Mouse (Mus musculus): ENCODE data around the gene Gbp2.
A peak's percentile ranks its signal among the peaks of the same experiment; 100 is the strongest.
"Not testable (repeated sequence)": the region's sequence is repeated elsewhere in the genome, so short reads cannot be mapped to it uniquely, and the experiment has no call there.

The Gbp2 gene

GRCm38 (mm10) chr3:142620111-142620955, at the start of gene Gbp2:
Gene Gbp2 (plus strand): TSS chr3:142620602.
- peak; percentile 38 to 92 for DNase-seq (ENCODE audit: inconsistent age in 2 of 2, low spot score in 1 of 2)

DNA sequence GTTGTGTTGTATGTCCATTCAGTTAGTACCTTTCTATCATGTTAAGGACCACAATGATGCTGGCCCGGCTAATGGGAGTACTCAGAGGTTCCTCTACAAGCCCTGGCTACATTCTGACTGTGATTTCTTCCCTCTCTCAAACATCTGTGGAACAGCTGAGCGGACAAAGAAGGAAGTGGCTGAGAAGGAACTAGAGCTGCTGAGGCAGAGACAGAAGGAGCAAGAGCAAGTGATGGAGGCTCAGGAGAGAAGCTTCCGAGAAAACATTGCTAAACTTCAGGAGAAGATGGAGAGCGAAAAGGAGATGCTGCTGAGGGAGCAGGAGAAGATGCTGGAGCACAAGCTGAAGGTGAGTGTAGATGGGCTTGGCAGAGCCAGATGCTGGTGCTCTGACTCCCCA, 49.7 kb upstream of the Gbp2 start:
- DNase-seq (ENCODE audit: inconsistent age in 2 of 2, low spot score in 1 of 2), result no peak

DNA sequence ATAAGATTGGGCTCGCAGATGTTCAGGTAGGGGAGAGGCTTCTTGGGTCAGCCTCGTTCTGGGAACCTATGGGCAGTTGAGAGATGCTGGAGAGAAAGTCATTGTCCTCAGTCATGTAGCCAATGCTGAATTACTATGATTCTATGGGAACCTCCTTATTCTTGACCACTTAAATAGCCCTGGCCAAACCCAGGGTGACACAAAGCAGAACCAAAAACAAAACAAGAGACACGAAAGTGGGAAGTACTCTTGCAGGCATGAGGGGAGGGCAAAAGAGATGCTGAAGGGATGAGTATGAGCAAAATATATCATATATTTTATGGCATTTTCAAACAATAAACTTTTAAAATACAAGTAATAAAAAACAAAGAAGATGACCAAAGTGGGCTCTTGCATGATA, 43.3 kb upstream of the Gbp2 start:
- DNase-seq (ENCODE audit: inconsistent age in 2 of 2, low spot score in 1 of 2), result no peak

- DNase-seq (ENCODE audit: inconsistent age in 2 of 2, low spot score in 1 of 2), result no peak
Measured at GRCm38 (mm10) chr3:142578342-142578741, 42.1 kb upstream of the Gbp2 start.

DNA sequence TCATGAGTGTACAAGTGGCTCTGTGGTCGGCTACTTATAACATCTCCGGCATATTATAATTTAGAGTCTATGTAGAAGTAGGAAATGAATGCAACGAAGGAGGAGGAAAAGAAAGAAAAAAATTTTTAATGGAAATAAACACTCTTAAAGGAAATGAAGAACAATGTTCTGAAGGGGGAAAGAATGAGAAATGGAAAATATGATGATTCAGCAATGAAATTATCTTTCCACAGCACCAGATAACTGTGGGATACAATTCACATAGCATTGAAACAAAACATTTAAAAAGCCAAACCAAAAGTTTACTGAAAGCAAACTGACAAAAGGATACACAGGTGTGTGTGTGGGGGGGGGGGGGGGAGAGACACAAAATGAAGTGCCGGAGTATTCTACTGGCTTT, 37.3 kb upstream of the Gbp2 start:
- no peak for DNase-seq (ENCODE audit: inconsistent age in 2 of 2, low spot score in 1 of 2)

DNA sequence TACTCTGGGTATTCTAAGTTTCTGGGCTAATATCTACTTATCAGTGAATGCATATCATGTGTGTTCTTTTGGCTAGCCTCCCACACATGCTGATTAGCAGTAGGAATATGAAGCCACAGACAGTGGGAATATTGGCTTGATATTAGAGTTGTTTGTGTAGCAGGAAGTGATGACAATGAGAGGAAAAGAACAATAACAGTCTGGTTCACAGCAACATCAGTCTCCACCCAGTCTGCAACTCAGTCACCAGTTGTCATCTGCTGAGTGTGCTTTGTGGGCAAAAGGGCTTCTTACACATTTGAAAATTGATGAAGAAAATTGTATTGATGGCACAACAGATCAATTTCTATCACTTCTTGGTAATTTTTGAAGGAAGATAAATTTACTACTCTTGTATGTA, 33.0 kb upstream of the Gbp2 start:
- no peak for DNase-seq (ENCODE audit: inconsistent age in 2 of 2, low spot score in 1 of 2)

GRCm38 (mm10) chr3:142588888-142589287, 31.5 kb upstream of the Gbp2 start:
- no peak for DNase-seq (ENCODE audit: inconsistent age in 2 of 2, low spot score in 1 of 2)

DNA sequence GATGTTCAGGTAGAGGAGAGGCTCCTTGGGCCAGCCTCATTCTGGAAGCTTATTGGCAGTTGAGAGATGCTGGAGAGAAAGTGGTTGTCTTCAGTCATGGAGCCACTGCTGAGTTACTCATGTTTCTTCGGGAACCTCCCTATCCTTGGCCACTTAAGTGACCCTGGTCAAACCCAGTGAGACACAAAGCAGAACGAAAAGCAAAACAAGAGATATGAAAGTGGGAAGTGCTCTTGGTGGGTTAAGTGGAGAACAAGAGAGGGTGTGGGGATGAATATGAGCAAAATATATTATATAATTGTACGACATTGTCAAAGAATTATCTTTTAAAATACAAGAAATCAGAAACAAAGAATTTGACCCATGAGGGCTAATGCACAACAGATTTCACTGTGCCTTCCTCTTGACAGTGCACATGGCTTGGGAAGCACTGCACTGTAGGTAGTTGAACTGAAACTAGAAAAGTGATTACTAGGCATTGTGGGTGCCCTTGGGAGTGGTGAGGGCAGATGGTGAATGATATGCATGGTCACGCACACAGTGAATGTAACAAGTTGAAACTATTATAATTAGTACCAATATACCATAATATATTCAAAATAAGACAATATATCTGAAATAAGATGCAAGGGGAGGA, 29.9 kb upstream of the Gbp2 start:
- no peak for DNase-seq (ENCODE audit: inconsistent age in 2 of 2, low spot score in 1 of 2)

DNA sequence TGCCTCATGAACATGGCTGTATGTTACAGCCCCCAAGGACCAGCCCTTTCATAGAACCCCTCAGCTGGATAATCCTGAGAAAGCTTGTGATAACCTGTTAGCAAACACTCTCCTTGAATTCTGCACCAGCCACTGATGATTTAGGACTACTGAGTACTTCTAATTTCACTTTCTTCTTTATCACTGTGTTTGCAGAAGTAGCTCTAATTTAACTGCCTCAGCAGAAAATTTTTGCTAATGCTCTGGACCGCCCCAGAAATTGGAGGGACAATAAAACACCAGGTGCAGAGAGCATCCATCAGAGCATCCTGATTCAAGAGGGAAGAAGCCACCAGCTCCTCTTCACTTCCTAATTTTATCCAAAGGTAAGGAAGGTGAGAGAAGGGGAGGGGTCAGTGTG, 25.9 kb upstream of the Gbp2 start, which contains the start of gene Gbp2b:
Gene Gbp2b, plus strand, starts transcription at position 301 of the 400 bp plus-strand sequence.
- DNase-seq (ENCODE audit: inconsistent age in 2 of 2, low spot score in 1 of 2), result no peak

- no peak for DNase-seq (ENCODE audit: inconsistent age in 2 of 2, low spot score in 1 of 2)
Measured at GRCm38 (mm10) chr3:142597923-142598322, 22.5 kb upstream of the Gbp2 start.

DNA sequence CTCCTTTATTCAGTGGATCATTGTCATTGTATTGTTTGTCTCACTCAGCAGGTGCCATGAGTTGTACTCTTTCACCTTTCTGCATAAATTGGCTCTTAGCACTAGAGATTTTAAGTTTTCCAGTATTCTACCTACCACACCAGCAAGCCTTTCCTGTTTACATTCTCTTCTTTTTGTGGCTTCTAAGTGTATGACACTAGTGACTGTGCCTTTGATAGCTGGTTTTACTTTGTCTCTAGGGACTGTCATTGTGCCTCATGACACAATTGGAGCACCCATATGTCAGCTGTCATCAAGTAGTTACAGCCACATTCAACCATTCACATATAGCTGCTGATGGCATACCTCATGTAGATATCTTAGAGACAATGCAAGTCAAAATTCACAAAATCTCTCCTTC, 18.7 kb upstream of the Gbp2 start:
- DNase-seq (ENCODE audit: inconsistent age in 2 of 2, low spot score in 1 of 2), result no peak

GRCm38 (mm10) chr3:142618658-142619057, 1.7 kb upstream of the Gbp2 start:
- DNase-seq (ENCODE audit: inconsistent age in 2 of 2, low spot score in 1 of 2), result no peak

DNA sequence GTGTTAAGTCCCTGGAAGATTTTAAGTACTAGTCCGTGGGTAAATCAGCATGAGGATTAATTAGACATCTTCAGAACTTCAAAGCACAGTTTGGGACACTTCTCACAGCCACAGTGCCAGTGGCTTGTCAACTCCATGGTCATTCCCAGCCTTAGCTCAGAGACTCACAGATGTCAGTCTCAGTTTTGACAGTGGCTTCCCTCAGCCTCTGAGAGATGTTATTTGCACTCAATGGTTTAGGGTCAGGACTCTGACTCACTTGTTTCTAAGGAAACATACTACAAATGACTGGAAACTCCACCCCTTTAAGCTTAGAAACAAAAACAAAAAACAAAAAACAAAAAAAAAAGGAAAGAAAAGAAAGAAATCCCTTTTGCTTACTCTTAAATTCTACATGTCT, 796 bp upstream of the Gbp2 start:
- DNase-seq (ENCODE audit: inconsistent age in 2 of 2, low spot score in 1 of 2), result peak in 1 of 2 experiments; percentile 66

DNA sequence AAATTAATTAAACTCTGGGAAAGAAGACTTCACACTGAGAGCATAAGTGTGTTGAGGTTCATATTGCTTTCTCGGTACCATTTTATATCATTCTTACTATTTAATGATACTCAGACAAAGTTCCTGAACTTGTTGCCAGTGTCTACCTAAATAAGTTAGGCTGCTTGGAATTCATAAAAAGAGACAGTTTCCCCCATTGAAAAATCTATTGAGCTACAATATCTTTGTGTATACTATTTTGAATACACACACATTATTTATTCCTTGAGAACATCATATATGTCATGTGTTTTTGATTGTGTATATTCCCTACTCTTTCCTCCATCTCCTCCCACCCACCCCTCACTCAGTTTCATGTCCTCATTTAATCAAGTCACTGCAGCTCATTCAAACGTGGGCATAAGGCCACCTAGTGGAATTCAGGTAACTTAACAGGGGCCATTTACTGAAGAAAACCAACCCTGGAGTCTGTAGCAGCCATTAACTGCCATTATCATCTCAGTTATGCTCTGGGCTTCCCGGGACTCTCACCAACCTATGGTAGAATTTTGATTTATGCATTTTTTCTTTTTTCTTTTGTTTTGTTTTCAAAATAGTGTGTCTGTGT, 657 bp downstream of the Gbp2 start:
- peak in 1 of 2 experiments; percentile 64 for DNase-seq (ENCODE audit: inconsistent age in 2 of 2, low spot score in 1 of 2)

DNA sequence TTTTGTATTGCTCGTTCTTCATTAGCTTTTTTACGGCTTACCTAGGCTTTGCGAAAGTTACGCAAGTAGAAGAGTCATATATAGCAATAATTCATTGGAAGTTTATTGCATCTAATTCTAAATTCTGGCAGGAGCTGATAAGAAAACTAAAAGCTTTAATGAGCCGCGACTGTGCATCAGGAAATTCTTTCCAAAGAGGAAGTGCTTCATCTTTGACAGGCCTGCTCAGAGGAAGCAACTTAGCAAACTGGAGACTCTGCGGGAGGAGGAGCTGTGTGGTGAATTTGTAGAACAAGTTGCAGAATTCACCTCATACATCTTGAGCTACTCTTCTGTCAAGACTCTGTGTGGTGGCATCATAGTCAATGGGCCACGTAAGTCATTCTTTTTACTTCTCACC, 10.0 kb downstream of the Gbp2 start:
- no peak for DNase-seq (ENCODE audit: inconsistent age in 2 of 2, low spot score in 1 of 2)

GRCm38 (mm10) chr3:142640201-142640600, 19.8 kb downstream of the Gbp2 start:
- peak; percentile 55 to 88 for DNase-seq (ENCODE audit: inconsistent age in 2 of 2, low spot score in 1 of 2)

- DNase-seq (ENCODE audit: inconsistent age in 2 of 2, low spot score in 1 of 2), result peak; percentile 49 to 86
Measured at GRCm38 (mm10) chr3:142645949-142646348, 25.5 kb downstream of the Gbp2 start.

- not testable (repeated sequence) for DNase-seq (ENCODE audit: inconsistent age in 2 of 2, low spot score in 1 of 2)
Measured at GRCm38 (mm10) chr3:142647836-142648235, 27.4 kb downstream of the Gbp2 start.

- no peak for DNase-seq (ENCODE audit: inconsistent age in 2 of 2, low spot score in 1 of 2)
Measured at GRCm38 (mm10) chr3:142650205-142650604, 29.8 kb downstream of the Gbp2 start.

DNA sequence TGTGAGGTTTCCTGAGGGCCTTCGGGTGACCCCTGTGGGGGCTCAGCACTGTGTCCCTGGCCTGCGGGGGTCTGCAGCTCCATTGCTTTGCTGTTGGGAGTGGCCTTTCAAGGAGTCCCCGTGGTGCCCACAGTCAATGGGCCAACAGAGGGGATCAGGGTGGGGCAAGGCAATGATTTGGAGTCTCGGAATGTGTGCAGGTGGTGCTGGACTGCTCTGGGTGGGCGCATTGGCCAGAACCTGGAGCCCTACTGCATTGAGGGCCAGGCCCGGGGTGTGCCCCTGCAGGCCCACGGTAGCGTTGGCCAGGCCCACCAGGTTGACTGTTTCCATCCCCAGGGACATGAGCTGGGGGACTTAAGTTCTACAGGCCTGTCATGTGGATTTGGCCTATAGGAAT, 44.3 kb downstream of the Gbp2 start:
- no peak for DNase-seq (ENCODE audit: inconsistent age in 2 of 2, low spot score in 1 of 2)

- peak in 1 of 2 experiments; percentile 36 for DNase-seq (ENCODE audit: inconsistent age in 2 of 2, low spot score in 1 of 2)
Measured at GRCm38 (mm10) chr3:142674607-142675006, 54.2 kb downstream of the Gbp2 start.

Data from adrenal gland, adult (tissue).